Mouse (Mus musculus) cortical plate, adult 2 months (tissue): ENCODE results near the gene Kif26a.

Experiments used
- CTCF ChIP-seq: fragments of 200-500 bp; IDR thresholded peaks from 2 replicates; pipeline ENCODE4 v1.5.1; 2011; ENCODE audit warnings: mild to moderate bottlenecking, control low read depth, low read length; ENCODE audit not compliant: insufficient read depth; ENCODE audit errors: extremely low read depth
- POLR2A ChIP-seq: fragments of 200-500 bp; IDR thresholded peaks from 2 replicates; pipeline ENCODE4 v1.6.1; 2011; ENCODE audit warnings: mild to moderate bottlenecking, low read length, control low read depth; ENCODE audit not compliant: insufficient read depth; ENCODE audit errors: extremely low read depth

DNA sequence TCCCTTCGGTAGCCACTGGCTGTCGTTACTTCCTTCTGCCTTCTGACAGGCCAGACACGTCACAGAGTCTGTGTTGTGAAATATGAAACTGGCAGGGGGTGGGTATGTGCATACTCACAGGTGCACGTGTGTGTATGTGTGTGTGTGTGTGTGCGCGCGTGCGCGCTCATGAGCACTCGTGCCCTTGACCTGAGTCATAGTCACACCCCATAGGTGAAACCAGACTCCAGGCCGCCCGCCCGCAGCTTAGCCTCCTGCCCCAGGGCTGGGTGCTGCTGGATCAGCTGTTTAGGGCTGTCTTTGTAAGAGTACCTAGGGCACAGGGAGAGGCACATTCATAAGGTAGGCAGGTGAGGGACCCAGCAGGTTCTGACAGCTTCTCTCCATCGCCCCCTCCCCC lies 20.1 kb upstream of the Kif26a start:
- TF ChIP-seq CTCF = no peak
- no peak for TF ChIP-seq POLR2A
